Comparison of ENCODE assay signal across 8 mouse cellular contexts in the genomic region with DNA sequence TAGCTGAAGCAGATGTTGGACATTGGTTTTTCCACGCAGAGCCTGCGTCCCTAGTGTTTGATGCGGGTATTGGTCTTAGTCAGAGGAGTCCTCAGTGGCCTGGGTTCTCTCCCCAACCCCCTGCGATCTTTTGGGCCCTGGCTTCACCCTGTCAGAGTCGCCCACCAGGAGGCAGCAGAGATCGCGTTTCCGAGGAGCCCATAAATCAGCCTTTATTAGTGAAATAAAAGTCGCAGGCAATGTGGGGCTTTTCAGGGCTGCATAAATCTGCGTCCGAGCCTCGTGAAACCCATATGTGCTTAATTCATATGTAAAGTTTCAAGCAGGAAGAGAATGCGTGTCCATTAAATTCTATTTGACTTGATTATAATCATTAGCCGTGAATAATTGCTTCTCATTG. TPM values are rescaled to one million over a fixed set of nuclear protein-coding genes. Genes with fewer than 3 reads are reported as not detected.
DNase-seq lines count a peak whose midpoint lies in the region; ATAC-seq and TF ChIP-seq lines count a peak whose summit lies in the region.

No protein-coding gene starts in this region.

- ATAC-seq in embryonic facial prominence, embryonic 11.5 days (replicated peaks; ENCODE audit: insufficient number of reproducible peaks, low FRiP score, low TSS enrichment, low read depth) = no peak

- WGBS in embryonic facial prominence, embryonic 11.5 days = 4% methylated on average over 14 of the region's 14 CpGs
- WGBS in lung, adult 2 months = 8% methylated on average over 14 of the region's 14 CpGs
- WGBS in olfactory bulb, adult 2 months = 2% methylated on average over 14 of the region's 14 CpGs

- H3K4me3 ChIP-seq in embryonic facial prominence, embryonic 11.5 days (ENCODE audit: low read depth, low read length) = no peak overlapping the region
- H3K4me3 ChIP-seq in layer of hippocampus, adult 2 months = peak overlapping the region; percentile 23; the same call in 1 of the 2 replicates
- no peak overlapping the region for H3K4me3 ChIP-seq in lung, adult 2 months (replicated peaks; ENCODE audit: extremely low read depth, low read depth, low read length)
- H3K4me3 ChIP-seq in olfactory bulb, adult 2 months (ENCODE audit: insufficient read depth, low read depth, low read length) = no peak overlapping the region

- H3K27ac ChIP-seq in embryonic facial prominence, embryonic 11.5 days (replicated peaks; ENCODE audit: low read depth, low read length) = no peak overlapping the region
- H3K27ac ChIP-seq in layer of hippocampus, adult 2 months = no peak overlapping the region
- no peak overlapping the region for H3K27ac ChIP-seq in olfactory bulb, adult 2 months (ENCODE audit: insufficient read depth, low read depth, low read length)

- H3K9ac ChIP-seq in embryonic facial prominence, embryonic 11.5 days (replicated peaks; ENCODE audit: low read length) = no peak overlapping the region

- H3K36me3 ChIP-seq in embryonic facial prominence, embryonic 11.5 days (replicated peaks; ENCODE audit: control insufficient read depth, insufficient read depth, low read depth, low read length) = no peaks in the 10 kb centered on the region

- H3K27me3 ChIP-seq in embryonic facial prominence, embryonic 11.5 days (ENCODE audit: control insufficient read depth, insufficient read depth, low read length) = peaks cover 2% of the 10 kb centered on the region; the same call in 1 of the 2 replicates

- TF ChIP-seq CTCF in layer of hippocampus, adult 2 months (conservative IDR thresholded peaks at IDR 0.05) = peak; percentile 95
- TF ChIP-seq CTCF in lung, adult 2 months (IDR thresholded peaks at IDR 0.05; ENCODE audit: insufficient read depth, low read length) = peak; percentile 75
- peak; percentile 85 for TF ChIP-seq CTCF in olfactory bulb, adult 2 months (IDR thresholded peaks at IDR 0.05; ENCODE audit: insufficient read depth, low read depth, low read length)

- DNase-seq in B cell, adult 2 months = peak; percentile 90 to 91
- peak; percentile 60 for DNase-seq in adrenal gland, adult 8-10 months
- peak; percentile 90 for DNase-seq in embryonic facial prominence, embryonic 11.5 days (ENCODE audit: low spot score)
- DNase-seq in heart, postnatal 10 days = peak; percentile 83 to 93
- DNase-seq in layer of hippocampus, adult 2 months (ENCODE audit: low spot score in 2 of 2) = peak; percentile 70 to 90
- DNase-seq in lung, adult 2 months = peak; percentile 76
- peak; percentile 85 for DNase-seq in thymus, postnatal 14 days

- H3K4me1 ChIP-seq in embryonic facial prominence, embryonic 11.5 days (ENCODE audit: control insufficient read depth, insufficient read depth, low read length) = peaks cover 18% of the 10 kb centered on the region
- H3K4me1 ChIP-seq in lung, adult 2 months (ENCODE audit: control insufficient read depth, insufficient read depth, low read length) = no peaks in the 10 kb centered on the region
- peaks cover 39% of the 10 kb centered on the region for H3K4me1 ChIP-seq in olfactory bulb, adult 2 months (ENCODE audit: control insufficient read depth, insufficient read depth, low read length)

- intact Hi-C loops in heart, postnatal 10 days (cut with DNase I) = loop anchor here (1.0 to 10.0 kb wide), 5 partner anchors 37 to 369 kb away; a partner anchor contains a TSS

- no peak overlapping the region for H3K4me2 ChIP-seq in embryonic facial prominence, embryonic 11.5 days (ENCODE audit: low read depth, low read length)

- H3K9me3 ChIP-seq in embryonic facial prominence, embryonic 11.5 days (replicated peaks; ENCODE audit: control insufficient read depth, low read length) = no peaks in the 10 kb centered on the region

- TF ChIP-seq POLR2A in lung, adult 2 months (IDR thresholded peaks at IDR 0.05; ENCODE audit: borderline replicate concordance, extremely low read depth, low read depth, low read length) = no peak
- no peak for TF ChIP-seq POLR2A in olfactory bulb, adult 2 months (IDR thresholded peaks at IDR 0.05; ENCODE audit: insufficient read depth, low read depth, low read length)

RNA-seq across cellular contexts. Expression of a gene that starts 11.5 kb away (rescaled TPM):
- 10 to 100 TPM; 27.7 to 64.8 (median 40.3) TPM for total RNA-seq in adrenal gland, adult 8-10 months (2022)
- polyA plus RNA-seq in embryonic facial prominence, embryonic 11.5 days (2014; fragmentation: Nextera tagmentation; extraction: Ambion mirVana) = 5.0 and 6.9 TPM in 2 replicates
- total RNA-seq in heart, postnatal 10 days (2021) = 100 to 1,000 TPM; 168 to 172 TPM
- 10 to 100 TPM; 20.3 to 22.4 TPM for total RNA-seq in layer of hippocampus, adult 2 months (2021)
- 42.0 and 44.3 TPM in 2 replicates for polyA plus RNA-seq in lung, adult 2 months (2012; rRNA removed)
- polyA plus RNA-seq in olfactory bulb, adult 2 months (2012; ENCODE audit: insufficient read depth, insufficient read length, low replicate concordance, missing spikeins) = not detected in 2 replicates

RNA-seq across cellular contexts. Expression of a gene that starts 28.4 kb away (rescaled TPM):
- 100 to 1,000 TPM; 129 to 273 (median 162) TPM for total RNA-seq in adrenal gland, adult 8-10 months (2022)
- polyA plus RNA-seq in embryonic facial prominence, embryonic 11.5 days (2014; fragmentation: Nextera tagmentation; extraction: Ambion mirVana) = 400 and 412 TPM in 2 replicates
- total RNA-seq in heart, postnatal 10 days (2021) = 100 to 1,000 TPM; 104 to 117 TPM
- total RNA-seq in layer of hippocampus, adult 2 months (2021) = 100 to 1,000 TPM; 179 to 195 TPM
- polyA plus RNA-seq in lung, adult 2 months (2012; rRNA removed) = 25.0 and 31.4 TPM in 2 replicates
- 145 and 219 TPM in 2 replicates for polyA plus RNA-seq in olfactory bulb, adult 2 months (2012; ENCODE audit: insufficient read depth, insufficient read length, low replicate concordance, missing spikeins)

RNA-seq across cellular contexts. Expression of a gene that starts 37.4 kb away (rescaled TPM):
- 10 to 100 TPM in 2 of 4 experiments, 1 to 10 TPM in 2; 2.9 to 27.5 (median 14.8) TPM for total RNA-seq in adrenal gland, adult 8-10 months (2022)
- polyA plus RNA-seq in embryonic facial prominence, embryonic 11.5 days (2014; fragmentation: Nextera tagmentation; extraction: Ambion mirVana) = 3.0 and 4.4 TPM in 2 replicates
- total RNA-seq in heart, postnatal 10 days (2021) = 1 to 10 TPM; 1.2 to 1.3 TPM
- 10 to 100 TPM; 17.9 to 19.5 TPM for total RNA-seq in layer of hippocampus, adult 2 months (2021)
- 0.29 and 0.40 TPM in 2 replicates for polyA plus RNA-seq in lung, adult 2 months (2012; rRNA removed)
- polyA plus RNA-seq in olfactory bulb, adult 2 months (2012; ENCODE audit: insufficient read depth, insufficient read length, low replicate concordance, missing spikeins) = not detected in 2 replicates

RNA-seq across cellular contexts. Expression of a gene that starts 48.9 kb away (rescaled TPM):
- 10 to 100 TPM in 2 of 4 experiments, 1 to 10 TPM in 2; 6.4 to 10.8 (median 8.8) TPM for total RNA-seq in adrenal gland, adult 8-10 months (2022)
- polyA plus RNA-seq in embryonic facial prominence, embryonic 11.5 days (2014; fragmentation: Nextera tagmentation; extraction: Ambion mirVana) = 6.3 and 6.6 TPM in 2 replicates
- 1 to 10 TPM; 5.2 to 6.6 TPM for total RNA-seq in heart, postnatal 10 days (2021)
- 1 to 10 TPM; 3.6 to 5.0 TPM for total RNA-seq in layer of hippocampus, adult 2 months (2021)
- 36.8 and 41.6 TPM in 2 replicates for polyA plus RNA-seq in lung, adult 2 months (2012; rRNA removed)
- polyA plus RNA-seq in olfactory bulb, adult 2 months (2012; ENCODE audit: insufficient read depth, insufficient read length, low replicate concordance, missing spikeins) = not detected in 2 replicates
